Mouse (Mus musculus) layer of hippocampus, adult 2 months (tissue): ENCODE measurements at regions not wholly inside any gene's neighbourhood (a gene's known extent, or its start where the extent isn't known, plus 50 kb on each side); places are given as distances from the start of the nearest gene placed in this dataset.
"Not testable (repeated sequence)": the region's sequence is repeated elsewhere in the genome, so short reads cannot be mapped to it uniquely, and the experiment has no call there.

ENCODE experiments used
- DNase-seq, 2 experiments: peaks; one replicate each; pipeline ENCODE4 v3.0.0; 2022; ENCODE audit warnings: low spot score in 2 of 2
- H3K27ac ChIP-seq: fragments of 200-600 bp; 2 replicates; pipeline ENCODE4 v1.8.1; 2022
- H3K4me3 ChIP-seq: fragments of 200-600 bp; 2 replicates; pipeline ENCODE4 v1.8.1; 2022; ENCODE audit warnings: mild to moderate bottlenecking
- CTCF ChIP-seq: fragments of 200-600 bp; conservative IDR thresholded peaks from 2 replicates; pipeline ENCODE4 v1.8.1; 2022; ENCODE audit warnings: antibody characterized with exemption, mild to moderate bottlenecking, moderate library complexity

DNA sequence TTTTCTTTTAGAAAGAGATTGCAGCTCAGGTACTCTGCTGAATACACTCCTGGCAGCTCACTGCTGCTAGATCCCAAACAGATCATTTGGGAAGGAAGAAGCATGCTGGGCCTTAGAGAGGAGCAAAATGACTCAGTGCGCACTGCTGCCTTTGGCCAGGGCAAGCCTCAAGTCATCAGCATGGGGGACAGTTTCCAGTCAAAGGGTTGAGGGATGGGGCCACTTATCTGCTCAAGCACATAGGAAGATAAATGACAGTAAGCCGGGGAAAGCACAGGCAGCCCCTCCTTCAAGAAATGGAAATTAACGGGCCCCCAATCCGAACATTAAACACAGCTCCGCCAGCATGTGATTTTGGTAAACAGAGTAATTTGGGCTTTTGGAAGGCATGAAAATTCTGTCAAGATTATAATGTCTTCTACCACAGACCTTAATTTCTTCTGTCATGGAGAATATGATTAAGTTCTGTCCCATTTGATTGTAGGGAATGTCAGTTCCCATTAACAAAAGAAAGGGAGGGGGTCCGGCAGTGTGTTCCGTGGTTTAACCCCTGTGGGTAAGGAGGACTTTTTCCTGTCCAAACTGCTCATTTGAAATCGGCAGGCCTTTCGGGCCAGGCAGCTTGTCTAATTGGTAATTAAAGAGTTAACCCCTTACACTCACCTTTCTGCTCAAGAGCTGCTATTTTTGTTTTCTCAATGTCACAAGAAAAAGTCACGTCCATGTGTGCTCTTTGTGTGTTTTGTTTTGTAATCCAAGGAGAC is 199.3 kb downstream of the Dhx15 start:
- Histone ChIP-seq H3K27ac (no peak overlapping the region), H3K4me3 (no peak overlapping the region)
- no peak for DNase-seq
- TF ChIP-seq CTCF = no peak

DNA sequence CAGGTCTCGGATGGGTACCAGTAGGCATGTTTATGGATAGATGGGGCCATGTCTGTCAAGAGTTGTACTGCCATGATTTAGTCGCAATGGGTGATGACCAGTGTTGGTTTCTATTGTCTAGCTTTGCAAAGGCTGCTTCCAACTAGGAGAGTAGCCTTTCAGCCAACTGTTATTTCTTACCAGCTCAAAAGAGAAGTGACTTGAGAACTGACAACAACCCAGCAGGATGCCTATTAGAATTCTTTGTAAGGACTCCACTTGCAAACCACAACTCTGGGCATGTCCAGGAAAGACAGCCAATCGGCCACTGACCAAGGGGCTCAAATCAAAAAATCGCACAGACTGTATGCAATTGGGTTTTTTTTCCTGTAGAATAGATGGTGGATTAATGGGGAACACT is 200.9 kb downstream of the Dhx15 start:
- DNase-seq = no peak
- TF ChIP-seq CTCF = no peak
- no peak overlapping the region for H3K4me3 ChIP-seq
- no peak overlapping the region for H3K27ac ChIP-seq

DNA sequence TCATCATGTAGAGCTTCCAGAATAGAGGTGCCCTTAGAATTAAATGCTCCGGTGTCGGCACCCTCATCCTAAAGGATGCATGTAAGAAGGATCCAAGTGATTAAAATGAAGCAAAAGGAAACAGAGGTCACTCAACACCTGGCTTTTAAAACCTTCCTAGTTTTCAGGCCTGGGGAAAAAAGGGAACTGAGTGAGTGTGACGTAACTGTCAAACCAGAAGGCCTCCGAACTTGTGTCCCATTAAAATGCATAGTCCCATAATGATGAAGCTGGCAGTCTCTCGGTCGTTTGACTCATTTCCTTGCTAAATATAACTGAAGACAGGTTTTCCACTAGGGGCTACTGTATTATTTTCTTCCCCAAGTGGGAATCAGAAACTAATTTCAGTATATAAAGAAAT is 201.4 kb downstream of the Dhx15 start:
- Histone ChIP-seq H3K4me3 (no peak overlapping the region), H3K27ac (no peak overlapping the region)
- no peak for DNase-seq
- TF ChIP-seq CTCF = no peak

DNA sequence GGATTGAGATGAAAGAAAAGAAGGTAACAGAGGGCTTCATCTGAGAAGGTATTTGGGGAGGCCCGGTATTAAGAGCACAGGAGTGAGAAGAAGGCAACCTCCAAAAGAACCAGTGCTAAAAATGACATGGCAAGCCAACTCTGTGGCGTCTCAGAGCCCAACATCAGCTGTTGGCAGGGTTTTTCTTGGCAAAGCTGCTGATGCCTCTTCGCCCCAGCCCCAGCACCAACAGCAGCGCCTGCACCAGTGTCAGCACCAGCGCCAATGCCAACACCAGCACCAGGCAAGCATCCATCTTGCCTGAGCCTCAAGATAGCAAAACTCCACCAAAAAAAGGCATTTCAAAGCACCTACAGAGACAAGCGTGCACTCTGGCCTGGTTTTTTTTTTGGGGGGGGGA is 205.3 kb downstream of the Dhx15 start:
- H3K27ac ChIP-seq = 0 out of 2 replicates have a peak overlapping the region, but pooled peaks have one; percentile 7
- no peak for TF ChIP-seq CTCF
- no peak overlapping the region for H3K4me3 ChIP-seq
- no peak for DNase-seq

DNA sequence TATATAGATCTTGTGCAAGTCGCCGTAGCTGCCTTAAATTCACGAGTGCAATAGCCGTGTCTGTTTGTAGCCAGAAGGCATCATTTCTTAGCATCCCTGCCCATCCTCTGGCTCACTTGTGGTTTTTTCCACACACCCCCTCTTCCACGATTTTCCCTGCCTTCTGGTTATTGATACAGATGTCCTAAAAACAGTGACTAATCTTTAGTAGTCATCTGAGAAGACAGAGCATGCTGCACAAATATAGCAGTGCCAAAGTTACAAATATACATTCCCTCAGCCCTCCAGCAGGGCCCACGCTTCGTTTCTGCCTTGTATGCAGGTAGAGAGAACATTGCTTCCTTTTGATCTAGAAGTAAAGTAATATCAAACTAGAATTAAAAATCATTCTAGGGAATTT is 207.5 kb downstream of the Dhx15 start:
- no peak overlapping the region for H3K4me3 ChIP-seq

DNA sequence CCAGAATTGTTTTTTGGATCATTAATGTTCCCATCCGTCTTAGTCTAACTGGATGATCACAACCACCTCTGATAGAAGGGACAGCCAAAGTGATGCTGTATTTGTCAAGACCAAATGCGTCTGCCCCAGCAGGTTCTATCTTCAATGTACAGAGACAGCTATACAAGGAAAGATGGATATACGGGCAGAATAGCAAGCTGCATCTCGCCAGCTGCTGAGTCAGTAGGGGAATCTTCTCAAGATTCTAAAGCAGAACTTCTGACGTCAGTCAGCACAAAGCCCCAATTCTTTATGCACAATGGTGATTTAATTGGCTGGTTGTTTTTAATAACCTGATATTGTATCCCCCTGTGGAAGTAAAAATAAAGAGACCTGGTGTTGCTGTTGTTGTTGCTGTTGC is 209.4 kb downstream of the Dhx15 start:
- DNase-seq = no peak
- TF ChIP-seq CTCF = no peak
- no peak overlapping the region for H3K4me3 ChIP-seq
- H3K27ac ChIP-seq = no peak overlapping the region

More for the DNA sequence above, 207.5 kb downstream of the Dhx15 start:
- H3K27ac ChIP-seq = no peak overlapping the region
- TF ChIP-seq CTCF = peak; percentile 49
- DNase-seq = peak; percentile 29 to 66

DNA sequence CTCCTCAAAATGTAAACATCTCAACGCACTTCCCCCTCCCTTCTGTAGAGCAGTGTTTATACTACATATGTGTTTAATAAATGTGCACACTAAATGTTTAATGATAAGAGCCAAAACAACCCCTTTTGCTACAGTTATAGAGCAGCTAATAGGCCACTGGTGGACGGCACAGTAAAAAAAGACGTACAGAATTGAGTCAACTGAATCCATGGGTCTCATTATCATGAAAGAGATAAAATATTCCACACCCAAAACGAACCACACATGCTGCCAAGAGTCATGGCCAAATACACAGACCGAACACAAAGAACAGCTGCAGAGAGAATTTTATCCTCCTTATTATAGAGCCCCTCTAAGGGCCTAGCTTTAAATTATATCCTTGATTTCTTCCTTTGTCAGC is 237.8 kb downstream of the Dhx15 start:
- Histone ChIP-seq H3K4me3 (no peak overlapping the region), H3K27ac (no peak overlapping the region)
- TF ChIP-seq CTCF = no peak
- DNase-seq = peak in 1 of 2 experiments; percentile 6

DNA sequence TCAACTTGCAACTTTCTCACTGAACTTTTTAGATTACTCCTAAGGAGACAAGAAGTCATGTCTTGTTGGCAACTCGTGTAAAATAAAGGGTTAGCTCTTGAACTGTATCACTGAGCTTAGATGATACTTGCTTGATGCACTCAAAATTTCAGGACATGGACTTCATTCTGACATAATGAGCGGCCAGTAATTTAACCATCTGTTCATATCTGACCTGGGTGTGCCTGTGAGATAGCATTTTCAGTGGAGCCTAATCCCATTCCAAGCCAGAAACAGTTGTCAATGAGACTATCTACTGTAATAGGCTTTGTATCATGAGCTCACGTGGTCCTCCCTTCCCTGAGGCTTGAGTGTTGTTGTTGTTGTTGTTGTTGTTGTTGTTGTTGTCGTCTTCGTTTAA is 240.3 kb downstream of the Dhx15 start:
- DNase-seq = no peak
- Histone ChIP-seq H3K4me3 (no peak overlapping the region), H3K27ac (no peak overlapping the region)
- TF ChIP-seq CTCF = no peak

DNA sequence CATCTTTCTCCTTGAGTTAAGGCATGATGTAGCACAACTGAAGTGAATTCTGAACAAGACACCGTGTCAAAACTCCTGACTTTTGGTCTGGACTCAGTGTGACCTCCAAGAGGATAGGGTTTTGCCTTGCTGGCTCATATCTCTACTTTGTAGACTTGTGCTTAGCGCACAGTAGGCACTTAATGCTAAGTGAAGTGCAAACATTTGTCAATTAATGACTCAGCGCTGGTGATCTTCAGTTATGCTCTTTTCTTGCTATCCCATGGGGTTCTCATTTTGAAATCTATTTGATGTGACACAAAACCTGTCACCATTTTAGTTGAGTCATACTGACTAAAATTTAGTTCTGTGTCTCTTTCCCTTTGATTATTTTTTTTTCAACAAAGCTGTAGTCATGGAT is 244.3 kb downstream of the Dhx15 start:
- no peak for DNase-seq
- TF ChIP-seq CTCF = no peak
- Histone ChIP-seq H3K4me3 (no peak overlapping the region), H3K27ac (no peak overlapping the region)

DNA sequence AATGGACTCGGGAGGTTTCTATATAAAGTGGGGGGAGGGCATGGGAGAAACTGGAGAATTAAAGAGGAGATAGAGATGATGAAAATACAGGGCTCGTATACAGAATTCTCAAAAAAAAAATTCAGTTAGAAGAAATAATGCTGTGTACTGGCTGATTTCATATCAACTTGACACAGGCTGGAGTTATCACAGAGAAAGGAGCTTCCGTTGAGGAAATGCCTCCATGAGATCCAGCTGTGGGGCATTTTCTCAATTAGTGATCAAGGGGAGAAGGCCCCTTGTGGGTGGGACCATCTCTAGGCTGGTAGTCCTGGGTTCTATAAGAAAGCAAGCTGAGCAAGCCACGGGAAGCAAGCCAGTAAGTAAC is 248.4 kb downstream of the Dhx15 start:
- DNase-seq, H3K27ac ChIP-seq: not testable (repeated sequence)

DNA sequence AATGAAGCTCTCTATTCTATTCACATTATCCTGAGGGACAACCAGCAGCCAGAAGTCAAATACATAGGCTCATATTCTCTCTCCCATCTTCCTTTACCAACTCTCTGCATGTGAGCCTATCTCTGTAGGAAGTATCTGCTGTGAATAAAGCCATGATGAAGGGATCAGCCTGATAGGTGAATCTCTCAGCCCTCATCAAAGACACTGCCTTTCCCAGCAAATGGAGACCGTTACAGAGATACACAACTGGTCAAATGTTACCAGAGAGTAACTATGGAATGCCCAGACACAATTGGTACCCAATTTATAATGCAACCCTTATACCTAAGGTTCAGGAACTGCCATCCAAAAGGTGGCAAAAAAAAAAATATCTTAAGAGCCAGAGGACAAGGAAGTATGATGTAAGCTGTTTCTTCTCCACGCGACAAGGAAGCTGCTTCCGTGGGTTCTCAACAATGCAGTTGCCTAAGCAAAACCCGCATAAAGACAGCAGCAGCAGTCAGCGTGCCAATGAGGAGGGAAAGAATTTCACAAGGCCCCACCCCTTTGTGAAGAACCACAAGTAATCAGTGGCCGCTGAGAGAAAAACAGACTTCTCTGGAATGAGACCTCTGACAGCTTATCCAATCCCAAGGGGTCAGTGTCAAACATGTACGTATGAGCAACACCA is 248.9 kb downstream of the Dhx15 start:
- no peak for DNase-seq
- Histone ChIP-seq H3K27ac (no peak overlapping the region), H3K4me3 (no peak overlapping the region)
- no peak for TF ChIP-seq CTCF

More for the DNA sequence above, 248.4 kb downstream of the Dhx15 start:
- H3K4me3 ChIP-seq = not testable (repeated sequence)

DNA sequence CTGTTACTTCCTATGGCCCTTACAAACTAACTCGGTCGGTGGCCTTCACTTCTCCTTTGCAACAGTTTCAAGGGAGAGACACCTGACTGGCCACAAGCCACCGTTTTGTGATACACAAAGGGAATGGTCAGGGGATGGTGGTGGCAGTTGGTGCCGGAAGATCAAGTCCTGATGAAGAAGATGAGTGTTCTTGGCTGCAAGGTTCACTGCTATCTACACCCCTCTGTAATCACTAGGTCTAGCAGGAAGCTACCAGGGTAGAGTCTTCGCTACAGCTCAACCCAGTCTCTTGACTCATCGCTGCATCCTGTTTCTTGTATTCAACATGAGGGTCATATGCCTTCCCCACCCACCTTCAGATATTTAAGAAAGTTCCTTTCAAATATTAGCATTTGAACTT is 251.5 kb downstream of the Dhx15 start:
- no peak for TF ChIP-seq CTCF
- H3K4me3 ChIP-seq = no peak overlapping the region
- no peak overlapping the region for H3K27ac ChIP-seq
- no peak for DNase-seq

DNA sequence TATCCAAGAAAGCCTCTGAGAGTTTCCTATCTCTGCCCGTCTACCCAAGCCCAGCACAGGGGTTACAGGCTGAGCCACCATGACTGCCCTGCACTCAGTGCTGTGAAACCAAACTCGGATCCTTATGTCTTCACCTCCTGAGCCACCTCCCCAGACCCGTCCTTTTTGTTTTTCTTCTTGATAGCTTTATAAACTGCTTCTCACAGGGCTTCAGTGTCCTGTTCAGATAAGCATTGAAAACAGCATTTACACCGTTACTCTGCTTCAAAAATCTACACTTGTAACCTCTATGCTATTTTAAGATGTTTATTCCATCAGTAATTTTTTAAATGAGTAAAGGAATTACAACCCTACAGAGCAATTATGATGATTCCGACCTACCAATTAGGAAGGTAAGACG is 253.0 kb downstream of the Dhx15 start:
- Histone ChIP-seq H3K4me3 (no peak overlapping the region), H3K27ac (no peak overlapping the region)
- no peak for TF ChIP-seq CTCF
- DNase-seq = no peak
